Mouse (Mus musculus) heart, postnatal 0 days (tissue): Measurements from ENCODE around the gene Rfc4.
"Not testable (repeated sequence)": the region's sequence is repeated elsewhere in the genome, so short reads cannot be mapped to it uniquely, and the experiment has no call there.

Source experiments
- CTCF ChIP-seq: IDR thresholded peaks from 2 replicates; pipeline ENCODE4 v1.5.1; 2016; ENCODE audit warnings: antibody characterized with exemption, control low read depth, low read depth
- EP300 ChIP-seq: IDR thresholded peaks from 2 replicates; pipeline ENCODE4 v1.6.1; 2016; ENCODE audit warnings: antibody characterized with exemption, low read depth

DNA sequence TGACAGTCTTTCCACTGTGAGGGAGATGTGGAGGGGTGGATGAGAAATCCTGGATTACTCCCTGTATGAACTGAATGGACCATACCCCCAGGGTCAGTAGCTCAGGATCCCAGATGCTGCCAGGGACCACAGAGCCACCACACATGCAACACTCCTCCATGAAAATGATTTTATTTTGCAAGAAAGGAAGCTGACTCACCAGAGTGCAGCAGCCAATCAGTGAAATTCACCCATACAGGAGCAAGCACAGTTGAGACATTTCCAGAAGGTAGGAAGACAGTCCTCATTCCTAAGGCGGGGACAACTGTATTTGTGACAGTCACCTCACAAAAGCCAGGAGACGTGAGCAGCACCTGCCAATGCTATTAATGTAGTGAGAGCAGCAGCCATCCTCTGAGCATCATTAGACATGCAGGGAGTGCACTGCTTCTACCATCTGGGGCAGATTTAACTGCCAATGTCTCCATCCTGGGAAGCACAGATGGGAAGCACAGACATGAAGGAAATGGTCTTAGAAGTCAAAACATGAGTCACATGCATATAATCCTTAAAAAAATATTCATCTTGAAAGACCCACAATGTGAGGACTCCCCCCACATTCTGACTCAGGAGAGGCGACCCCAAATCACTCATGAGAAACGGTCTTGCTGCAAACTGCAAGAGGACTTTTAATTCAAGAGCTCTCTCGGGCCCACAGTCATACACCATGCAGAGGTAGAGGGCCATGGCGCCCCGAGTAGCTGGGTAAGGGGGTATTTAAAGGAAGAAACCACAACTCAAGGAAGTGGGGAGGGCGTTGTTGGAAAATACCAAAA, 30.0 kb downstream of the Rfc4 start:
- TF ChIP-seq CTCF, EP300: not testable (repeated sequence)
